Mouse (Mus musculus) CH12.LX (cell line): ENCODE data around the gene Gm5431. TPM values are rescaled to one million over a fixed set of nuclear protein-coding genes. Genes with fewer than 3 reads are reported as not detected.

Experiments
- DNase-seq: peaks from one replicate; pipeline ENCODE4 v3.0.0-alpha.2; 2013; ENCODE audit errors: extremely low read depth
- H3K27ac ChIP-seq: 2 replicates; pipeline ENCODE4 v1.5.1; 2012; ENCODE audit warnings: low read depth, mild to moderate bottlenecking, control low read depth, moderate library complexity; ENCODE audit not compliant: insufficient read depth
- H3K27me3 ChIP-seq: replicated peaks from 2 replicates; pipeline ENCODE3; 2012; ENCODE audit warnings: inconsistent platforms
- H3K36me3 ChIP-seq, 2 experiments: replicated peaks in 1 of 2; 2 replicates each; pipeline versions ENCODE3 to v1.6.1; 2012; ENCODE audit warnings: inconsistent platforms in 1 of 2, low read length in 1 of 2, mild to moderate bottlenecking in 1 of 2, mixed read lengths in 1 of 2, moderate library complexity in 1 of 2; ENCODE audit not compliant: control insufficient read depth in 1 of 2, insufficient read depth in 1 of 2
- H3K4me1 ChIP-seq, 2 experiments: 2 replicates each; pipeline ENCODE4 v1.6.1; 2012; ENCODE audit warnings: inconsistent platforms in 1 of 2, moderate library complexity in 1 of 2; ENCODE audit not compliant: insufficient read depth in 2 of 2, control insufficient read depth in 1 of 2
- H3K4me2 ChIP-seq: 2 replicates; pipeline ENCODE4 v1.6.1; 2012; ENCODE audit warnings: low read depth, mild to moderate bottlenecking, control low read depth; ENCODE audit not compliant: poor library complexity, insufficient read depth, severe bottlenecking
- H3K4me3 ChIP-seq, 3 experiments: fragments of 150-350 bp in 1 of 3; sonication (generic) in 1 of 3; replicated peaks in 1 of 3; 2 replicates each; pipeline versions ENCODE3 to v1.5.1; 2011 to 2012; ENCODE audit warnings: low read depth in 2 of 3, low read length in 2 of 3, mild to moderate bottlenecking in 2 of 3, moderate library complexity in 2 of 3, control low read depth in 1 of 3, improper control_type of control experiment in 1 of 3, inconsistent platforms in 1 of 3, mixed read lengths in 1 of 3; ENCODE audit not compliant: poor library complexity in 1 of 3
- H3K79me2 ChIP-seq: replicated peaks from 2 replicates; pipeline ENCODE4 v1.6.1; 2012; ENCODE audit warnings: mild to moderate bottlenecking, moderate library complexity; ENCODE audit not compliant: control insufficient read depth, poor library complexity, insufficient read depth, severe bottlenecking; ENCODE audit errors: extremely low read depth
- H3K9ac ChIP-seq: 2 replicates; pipeline ENCODE4 v1.6.1; 2012; ENCODE audit warnings: low read depth, mild to moderate bottlenecking, control low read depth, moderate library complexity; ENCODE audit not compliant: insufficient read depth
- H3K9me3 ChIP-seq: replicated peaks from 2 replicates; pipeline ENCODE3; 2012; ENCODE audit warnings: low read length, inconsistent platforms, mixed read lengths
- BHLHE40 ChIP-seq: IDR thresholded peaks from 2 replicates; pipeline ENCODE4 v1.6.1; 2011; ENCODE audit warnings: mild to moderate bottlenecking, low read depth, low read length, improper control_type of control experiment
- CHD2 ChIP-seq: IDR thresholded peaks from 2 replicates; pipeline ENCODE4 v1.6.1; 2011; ENCODE audit warnings: low read length, improper control_type of control experiment
- CTCF ChIP-seq, 2 experiments: IDR thresholded peaks in 1 of 2; conservative IDR thresholded peaks in 1 of 2; 2 replicates each; pipeline ENCODE4 v1.5.1; 2011 to 2012; ENCODE audit warnings: low read depth in 2 of 2, low read length in 2 of 2, improper control_type of control experiment in 1 of 2, inconsistent platforms in 1 of 2, mild to moderate bottlenecking in 1 of 2, moderate library complexity in 1 of 2
- ELF1 ChIP-seq: IDR thresholded peaks from 2 replicates; pipeline ENCODE4 v1.6.1; 2014; ENCODE audit warnings: low read depth, mild to moderate bottlenecking, inconsistent platforms, low read length, improper control_type of control experiment
- EP300 ChIP-seq: IDR thresholded peaks from 2 replicates; pipeline ENCODE4 v1.6.1; 2011; ENCODE audit warnings: low read length, improper control_type of control experiment
- ETS1 ChIP-seq: conservative IDR thresholded peaks from 2 replicates; pipeline ENCODE4 v1.6.1; 2012; ENCODE audit warnings: low read depth, mild to moderate bottlenecking, inconsistent platforms, low read length, improper control_type of control experiment, moderate library complexity
- IRF4 ChIP-seq: IDR thresholded peaks from 2 replicates; pipeline ENCODE4 v1.6.1; 2014; ENCODE audit warnings: low read depth, mild to moderate bottlenecking, inconsistent platforms, low read length, improper control_type of control experiment
- JUN ChIP-seq: IDR thresholded peaks from 2 replicates; pipeline ENCODE4 v1.6.1; 2011; ENCODE audit warnings: low read depth, mild to moderate bottlenecking, low read length, improper control_type of control experiment, moderate library complexity; ENCODE audit not compliant: insufficient read depth
- JUND ChIP-seq: conservative IDR thresholded peaks from 2 replicates; pipeline ENCODE4 v1.6.1; 2011; ENCODE audit warnings: low read depth, low read length, improper control_type of control experiment
- MAFK ChIP-seq: IDR thresholded peaks from 2 replicates; pipeline ENCODE4 v1.6.1; 2011; ENCODE audit warnings: low read length, improper control_type of control experiment; ENCODE audit not compliant: insufficient replicate concordance
- MAX ChIP-seq: IDR thresholded peaks from 2 replicates; pipeline ENCODE4 v1.6.1; 2011; ENCODE audit warnings: low read length, improper control_type of control experiment
- MAZ ChIP-seq: IDR thresholded peaks from 2 replicates; pipeline ENCODE4 v1.6.1; 2012; ENCODE audit warnings: low read depth, mild to moderate bottlenecking, inconsistent platforms, low read length, improper control_type of control experiment, moderate library complexity
- MEF2A ChIP-seq: IDR thresholded peaks from 2 replicates; pipeline ENCODE4 v1.6.1; 2014; ENCODE audit warnings: low read depth, mild to moderate bottlenecking, inconsistent platforms, low read length, improper control_type of control experiment, borderline replicate concordance
- MXI1 ChIP-seq: IDR thresholded peaks from 2 replicates; pipeline ENCODE4 v1.6.1; 2011; ENCODE audit warnings: mild to moderate bottlenecking, low read depth, low read length, improper control_type of control experiment
- MYC ChIP-seq: IDR thresholded peaks from 2 replicates; pipeline ENCODE4 v1.6.1; 2011; ENCODE audit warnings: low read depth, mild to moderate bottlenecking, improper control_type of control experiment, low read length
- NELFE ChIP-seq: IDR thresholded peaks from 2 replicates; pipeline ENCODE4 v1.6.1; 2011; ENCODE audit warnings: low read depth, low read length, improper control_type of control experiment
- POLR2A ChIP-seq: IDR thresholded peaks from 2 replicates; pipeline ENCODE4 v1.6.1; 2011; ENCODE audit warnings: low read depth, mild to moderate bottlenecking, improper control_type of control experiment, low read length
- POLR2AphosphoS2 ChIP-seq: IDR thresholded peaks from 2 replicates; pipeline ENCODE4 v1.6.1; 2011; ENCODE audit warnings: low read depth, low read length, improper control_type of control experiment
- RAD21 ChIP-seq: IDR thresholded peaks from 2 replicates; pipeline ENCODE4 v1.6.1; 2011; ENCODE audit warnings: low read depth, mild to moderate bottlenecking, low read length, improper control_type of control experiment, moderate library complexity
- RCOR1 ChIP-seq: conservative IDR thresholded peaks from 2 replicates; pipeline ENCODE4 v1.6.1; 2012; ENCODE audit warnings: low read depth, mild to moderate bottlenecking, inconsistent platforms, low read length, improper control_type of control experiment
- SIN3A ChIP-seq: IDR thresholded peaks from 2 replicates; pipeline ENCODE4 v1.6.1; 2012; ENCODE audit warnings: low read length, improper control_type of control experiment, inconsistent platforms
- TBP ChIP-seq: conservative IDR thresholded peaks from 2 replicates; pipeline ENCODE4 v1.6.1; 2011; ENCODE audit warnings: low read depth, low read length, improper control_type of control experiment
- TCF12 ChIP-seq: IDR thresholded peaks from 2 replicates; pipeline ENCODE4 v1.6.1; 2014; ENCODE audit warnings: low read depth, mild to moderate bottlenecking, inconsistent platforms, low read length, improper control_type of control experiment
- USF1 ChIP-seq: IDR thresholded peaks from 2 replicates; pipeline ENCODE4 v1.6.1; 2014; ENCODE audit warnings: low read depth, mild to moderate bottlenecking, inconsistent platforms, low read length, improper control_type of control experiment
- USF2 ChIP-seq: conservative IDR thresholded peaks from 2 replicates; pipeline ENCODE4 v1.6.1; 2011; ENCODE audit warnings: low read depth, low read length, improper control_type of control experiment
- ZC3H11A ChIP-seq: IDR thresholded peaks from 2 replicates; pipeline ENCODE4 v1.6.1; 2012; ENCODE audit warnings: low read depth, mild to moderate bottlenecking, inconsistent platforms, low read length, improper control_type of control experiment
- ZMIZ1 ChIP-seq: IDR thresholded peaks from 2 replicates; pipeline ENCODE4 v1.6.1; 2012; ENCODE audit warnings: low read depth, mild to moderate bottlenecking, inconsistent platforms, low read length, improper control_type of control experiment
- dilution Hi-C: fragments of 300-500 bp; cut with MboI; formaldehyde crosslinking; loops from 2 replicates; pipeline ENCODE4 v1.14.3; 2020; ENCODE audit warnings: low sequenced_read_pairs; ENCODE audit not compliant: extremely low pct_unique_long_range_greater_than_20kb, extremely low pct_ligation_motif_present
- in situ Hi-C: fragments of 300-500 bp; cut with MboI; formaldehyde crosslinking; loops from 3 replicates; pipeline ENCODE4 v1.14.3; 2019; ENCODE audit warnings: low sequenced_read_pairs, low pct_ligation_motif_present, low pct_unique_long_range_greater_than_20kb, mixed read lengths
- polyA plus RNA-seq: library from polyadenylated mRNA; unstranded; fragments of >175 nt; gene quantifications from 2 replicates; pipeline ENCODE4 v1.2.1, GENCODE M21; 2012; ENCODE audit warnings: low read depth; ENCODE audit not compliant: insufficient read length
- total RNA-seq, 2 experiments: library from RNA; depleted of rRNA; stranded (reverse); fragments of 300-350 nt in 1 of 2; fragments of >200 nt in 1 of 2; gene quantifications; 2 replicates each; pipeline ENCODE4 v1.2.3; 2012 to 2014

The Gm5431 gene
- total and polyA plus RNA-seq, 3 experiments, result 0.89 to 4.9 (median 2.0) TPM

DNA sequence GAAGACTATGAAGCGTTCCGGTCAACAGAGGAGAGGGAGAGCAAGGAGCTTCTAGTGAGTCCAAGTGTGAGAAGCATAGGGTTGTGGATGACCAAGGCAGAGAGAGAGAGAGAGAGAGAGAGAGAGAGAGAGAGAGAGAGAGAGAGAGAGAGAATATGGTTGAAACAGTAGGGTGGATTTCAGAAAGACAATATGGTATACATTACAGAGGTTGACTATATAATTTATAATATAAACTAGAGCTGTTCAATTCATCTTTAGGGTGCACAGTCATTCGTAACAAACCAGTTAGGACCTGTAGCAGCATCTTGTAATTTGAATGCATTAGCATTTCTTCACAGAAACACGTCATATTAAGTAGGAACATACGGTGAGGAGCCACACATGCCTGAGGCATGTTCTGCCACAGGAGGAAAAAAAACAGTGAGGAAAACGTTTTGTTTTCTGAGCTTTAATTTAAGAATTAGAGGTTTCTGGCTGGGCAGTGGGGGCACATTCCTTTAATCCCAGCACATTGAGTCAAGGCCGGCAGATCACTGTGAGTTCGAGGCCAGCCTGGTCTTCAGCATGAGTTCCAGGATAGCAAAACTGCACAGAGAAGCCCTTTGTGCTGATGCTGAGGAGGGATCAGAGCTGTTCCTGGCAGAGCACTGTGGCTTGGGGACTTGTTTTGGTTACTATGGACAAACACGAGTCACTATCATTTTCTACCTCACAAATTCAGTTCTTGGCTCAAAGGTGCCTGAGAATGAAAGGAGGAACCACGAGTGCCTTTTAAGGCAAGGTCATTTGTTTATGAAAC, 62.9 kb downstream of the Gm5431 start (continued):
- TF ChIP-seq MAZ (peak; percentile 67; the same call in 1 of the 2 replicates), EP300 (peak; percentile 68), JUND (peak; percentile 67), ZMIZ1 (peak; percentile 16; the same call in 1 of the 2 replicates), POLR2A (peak; percentile 43; the same call in 1 of the 2 replicates), RAD21 (no peak)
- TF ChIP-seq, all 38 proteins: peak for 20

DNA sequence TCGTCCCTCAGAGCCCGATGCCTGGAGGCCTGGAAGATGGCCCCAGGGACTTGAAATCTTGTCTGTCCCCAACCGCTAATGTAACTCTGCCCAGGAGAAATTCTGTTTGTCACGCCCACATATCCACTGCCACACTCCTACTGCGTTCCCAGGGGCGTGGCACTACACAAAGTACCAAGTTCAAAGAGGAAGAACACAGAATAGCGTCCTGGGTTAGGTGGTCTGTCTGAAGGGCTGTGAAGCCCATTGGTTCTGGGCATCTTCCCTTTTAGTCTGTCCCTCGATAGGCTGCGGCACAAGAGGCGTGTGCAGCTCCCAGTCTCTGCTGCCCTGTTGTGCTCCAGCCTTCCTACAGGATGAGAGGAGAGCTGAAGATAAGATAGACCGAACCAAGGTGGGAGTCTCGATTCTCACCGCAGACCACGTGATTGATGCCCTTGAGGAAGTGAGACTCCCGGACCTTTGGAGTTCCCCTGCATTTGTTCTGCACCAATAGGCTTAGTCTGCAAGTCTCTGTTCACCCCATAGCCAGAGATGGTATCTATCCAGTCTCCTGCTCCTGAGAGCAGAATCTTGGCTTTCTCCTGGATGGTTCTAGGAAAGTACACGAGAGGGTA, 63.7 kb downstream of the Gm5431 start:
- in situ Hi-C loops, result no loop called here
- peak overlapping the region; percentile 56 for H3K4me2 ChIP-seq
- TF ChIP-seq CHD2 (peak; percentile 64), CTCF (conservative IDR thresholded peaks at IDR 0.05 in 1 of 2, IDR thresholded peaks at IDR 0.05 in 1 of 2; ENCODE audit: low read depth in 2 of 2, low read length in 2 of 2) (no peak), POLR2A (peak; percentile 66), RCOR1 (peak; percentile 92; the same call in 1 of the 2 replicates), MAFK (peak; percentile 79), ETS1 (peak; percentile 74), BHLHE40 (peak; percentile 93), MAX (peak; percentile 97), SIN3A (peak; percentile 10; the same call in 1 of the 2 replicates), IRF4 (peak; percentile 99), MEF2A (peak; percentile 57; the same call in 1 of the 2 replicates), TCF12 (peak; percentile 87), USF2 (peak; percentile 94), TBP (peak; percentile 80; the same call in 1 of the 2 replicates), ZMIZ1 (peak; percentile 8; the same call in 1 of the 2 replicates), MYC (peak; percentile 79; the same call in 1 of the 2 replicates), USF1 (peak; percentile 91), MAZ (no peak), ZC3H11A (no peak), JUN (0 out of 2 replicates have a peak, but pooled peaks have one; percentile 21), ELF1 (peak; percentile 61), POLR2AphosphoS2 (no peak), EP300 (peak; percentile 91), MXI1 (no peak; the same call in 1 of the 2 replicates), NELFE (peak; percentile 62; the same call in 1 of the 2 replicates)

More for the DNA sequence above, 63.7 kb downstream of the Gm5431 start:
- dilution Hi-C loops, result no loop called here
- H3K36me3 ChIP-seq, result peaks cover 3% of the 10 kb centered on the region in 2 experiments
- no peaks in the 10 kb centered on the region for H3K79me2 ChIP-seq
- H3K9ac ChIP-seq, result peak overlapping the region; percentile 87
- H3K9me3 ChIP-seq, result no peaks in the 10 kb centered on the region
- H3K4me3 ChIP-seq, result peak overlapping the region; percentile 66 to 89 (median 74)
- H3K27me3 ChIP-seq, result peaks cover 8% of the 10 kb centered on the region
- peak; percentile 97 for DNase-seq
- H3K4me1 ChIP-seq, result peaks cover 32 to 77% of the 10 kb centered on the region in 2 experiments
- peak overlapping the region; percentile 95 for H3K27ac ChIP-seq
